Mouse (Mus musculus) spleen, postnatal 36 days (tissue): ENCODE data around the gene Gm11115.

Source experiments
- DNase-seq, 2 experiments: peaks; one replicate each; pipeline ENCODE4 v3.0.0; 2022; ENCODE audit warnings: low spot score in 2 of 2, mixed read lengths in 1 of 2

The Gm11115 gene

DNA sequence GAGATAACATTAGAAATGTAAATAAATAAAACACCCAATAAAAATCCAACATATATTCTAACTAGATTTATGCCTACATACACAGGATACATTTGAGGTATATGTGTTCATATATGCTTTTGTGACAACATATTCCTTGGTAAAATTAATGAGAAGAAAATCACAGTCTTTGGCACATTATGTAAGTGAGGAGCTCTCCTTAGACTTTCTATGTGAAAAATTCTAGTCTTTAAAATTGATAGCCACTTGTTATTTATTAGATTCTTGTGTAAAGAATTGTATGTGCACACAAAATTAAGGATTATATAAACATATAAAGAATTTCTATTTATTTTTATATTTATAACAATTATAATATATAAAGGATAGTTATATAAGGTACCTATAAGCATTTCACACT, at the start of gene Gm11115:
TSS of gene Gm11115 (minus strand) at position 101 of the 400 bp plus-strand sequence.
- DNase-seq, result no peak

DNA sequence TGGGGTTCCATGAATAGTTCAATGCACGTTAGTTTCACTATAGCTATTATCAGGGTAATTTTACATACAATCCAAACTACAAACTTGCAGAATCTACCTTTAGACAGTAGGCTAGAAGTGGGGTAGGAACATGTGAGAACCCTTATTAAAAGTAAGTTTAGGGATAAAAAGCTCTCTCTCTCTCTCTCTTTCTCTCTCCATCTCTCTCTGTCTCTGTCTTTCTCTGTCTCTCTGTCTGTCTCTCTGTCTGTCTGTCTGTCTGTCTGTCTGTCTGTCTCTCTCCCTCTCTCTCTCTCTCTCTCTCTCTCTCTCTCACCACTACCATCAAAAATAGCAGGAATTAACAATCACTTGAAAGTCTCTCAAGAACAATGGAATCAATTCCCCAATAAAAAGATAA, 42.5 kb downstream of the Gm11115 start, which contains the start of gene Gm11116:
TSS of gene Gm11116 (minus strand) at position 101 of the 400 bp plus-strand sequence.
- no peak for DNase-seq
